Mouse (Mus musculus) olfactory bulb, adult 2 months (tissue): Measurements from ENCODE around the gene Arhgap28. TPM values are rescaled to one million over a fixed set of nuclear protein-coding genes. Genes with fewer than 3 reads are reported as not detected.

Source experiments
- H3K27ac ChIP-seq: fragments of 200-500 bp; 2 replicates; pipeline ENCODE4 v1.5.1; 2012; ENCODE audit warnings: low read depth, low read length; ENCODE audit not compliant: insufficient read depth
- H3K4me1 ChIP-seq: fragments of 200-500 bp; 2 replicates; pipeline ENCODE4 v1.6.1; 2012; ENCODE audit warnings: low read length; ENCODE audit not compliant: control insufficient read depth, insufficient read depth
- H3K4me3 ChIP-seq: fragments of 200-500 bp; 2 replicates; pipeline ENCODE4 v1.5.1; 2012; ENCODE audit warnings: mild to moderate bottlenecking, low read depth, low read length, moderate library complexity; ENCODE audit not compliant: insufficient read depth
- CTCF ChIP-seq: fragments of 200-500 bp; IDR thresholded peaks from 2 replicates; pipeline ENCODE4 v1.5.1; 2012; ENCODE audit warnings: low read depth, mild to moderate bottlenecking, low read length, moderate library complexity; ENCODE audit not compliant: insufficient read depth
- POLR2A ChIP-seq: fragments of 200-500 bp; IDR thresholded peaks from 2 replicates; pipeline ENCODE4 v1.6.1; 2012; ENCODE audit warnings: mild to moderate bottlenecking, low read depth, low read length, moderate library complexity; ENCODE audit not compliant: insufficient read depth
- WGBS: fragments of 180-500 bp; shearing (Covaris S2); methylation state at CpG from one replicate; pipeline ENCODE4 v1.1.7; 2018; 5-methylcytosine and 5-hydroxymethylcytosine counted together
- polyA plus RNA-seq: library from polyadenylated mRNA; stranded (reverse); fragments of >200 nt; gene quantifications from 2 replicates; pipeline ENCODE4 v1.2.4, GENCODE M21; 2012; ENCODE audit warnings: low replicate concordance; ENCODE audit not compliant: missing spikeins, insufficient read depth, insufficient read length

Gene Arhgap28
- polyA plus RNA-seq, 1 experiment, result not detected

GRCm38 (mm10) chr17:68017095-68017494, 13.2 kb upstream of the Arhgap28 start:
- no peak overlapping the region for H3K27ac ChIP-seq
- H3K4me3 ChIP-seq, result no peak overlapping the region
- TF ChIP-seq CTCF (no peak), POLR2A (no peak)
- no peaks in the 10 kb centered on the region for H3K4me1 ChIP-seq
- 92% methylated on average over 3 of the region's 3 CpGs for WGBS

- 94% methylated on average over 5 of the region's 5 CpGs for WGBS
- TF ChIP-seq CTCF, result no peak
- no peak for TF ChIP-seq POLR2A
- H3K27ac ChIP-seq, result no peak overlapping the region
- H3K4me3 ChIP-seq, result no peak overlapping the region
- H3K4me1 ChIP-seq, result no peaks in the 10 kb centered on the region
Measured at GRCm38 (mm10) chr17:68011606-68012005, 7.7 kb upstream of the Arhgap28 start.

GRCm38 (mm10) chr17:68010041-68010440, 6.1 kb upstream of the Arhgap28 start:
- Histone ChIP-seq H3K4me3 (no peak overlapping the region), H3K27ac (no peak overlapping the region), H3K4me1 (no peaks in the 10 kb centered on the region)
- TF ChIP-seq POLR2A (no peak), CTCF (no peak)
- WGBS, result 76% methylated on average over 5 of the region's 5 CpGs

GRCm38 (mm10) chr17:68004581-68005330, 836 bp upstream of the Arhgap28 start:
- no peak overlapping the region for H3K27ac ChIP-seq
- TF ChIP-seq POLR2A, result no peak
- TF ChIP-seq CTCF, result no peak
- H3K4me3 ChIP-seq, result no peak overlapping the region
- WGBS, result 10% methylated on average over 10 of the region's 10 CpGs
- H3K4me1 ChIP-seq, result peaks cover 8% of the 10 kb centered on the region

GRCm38 (mm10) chr17:68002608-68003595, 1.0 kb downstream of the Arhgap28 start:
- TF ChIP-seq CTCF (no peak), POLR2A (no peak)
- Histone ChIP-seq H3K4me1 (peaks cover 8% of the 10 kb centered on the region), H3K27ac (no peak overlapping the region), H3K4me3 (no peak overlapping the region)
- WGBS, result 48% methylated on average over 17 of the region's 17 CpGs

GRCm38 (mm10) chr17:67999801-68000200, 4.1 kb downstream of the Arhgap28 start:
- no peak overlapping the region for H3K27ac ChIP-seq
- WGBS, result 81% methylated on average over 8 of the region's 8 CpGs
- H3K4me1 ChIP-seq, result peaks cover 8% of the 10 kb centered on the region
- TF ChIP-seq POLR2A (no peak), CTCF (no peak)
- H3K4me3 ChIP-seq, result no peak overlapping the region

GRCm38 (mm10) chr17:67996769-67997155, 7.2 kb downstream of the Arhgap28 start:
- Histone ChIP-seq H3K4me3 (no peak overlapping the region), H3K4me1 (no peaks in the 10 kb centered on the region), H3K27ac (no peak overlapping the region)
- TF ChIP-seq CTCF (no peak), POLR2A (no peak)
- WGBS, result 85% methylated on average over 7 of the region's 7 CpGs

GRCm38 (mm10) chr17:67996097-67996768, 7.7 kb downstream of the Arhgap28 start:
- TF ChIP-seq POLR2A, result no peak
- TF ChIP-seq CTCF, result no peak
- WGBS, result 40% methylated on average over 14 of the region's 14 CpGs
- Histone ChIP-seq H3K4me3 (no peak overlapping the region), H3K4me1 (no peaks in the 10 kb centered on the region), H3K27ac (no peak overlapping the region)
